Mouse (Mus musculus): ENCODE results near the gene Evc. TPM values are rescaled to one million over a fixed set of nuclear protein-coding genes. Genes with fewer than 3 reads are reported as not detected.

Gene Evc
- 12.0 and 13.7 TPM in 2 replicates for polyA plus RNA-seq (2015; fragmentation: Nextera tagmentation; extraction: Ambion mirVana)

- Histone ChIP-seq H3K4me3 (replicated peaks) (peak within 1 kb of the TSS; percentile 73), H3K27ac (0 out of 2 replicates have a peak within 1 kb of the TSS, but pooled peaks have one; percentile 65), H3K9me3 (no peaks in the 10 kb centered on the region), H3K36me3 (no peaks in the 10 kb centered on the region), H3K9ac (peak within 1 kb of the TSS; percentile 67), H3K4me1 (peaks cover 26% of the 10 kb centered on the region), H3K27me3 (replicated peaks) (no peaks in the 10 kb centered on the region), H3K4me2 (peak within 1 kb of the TSS; percentile 89)
- ATAC-seq (ENCODE audit: insufficient read depth, low FRiP score, low read depth), result peak; percentile 52
- under 1% methylated on average over 46 of the region's 48 CpGs for WGBS
These were observed at the start of gene Evc for GRCm38 (mm10) chr5:37336485-37337105. Gene Evc, minus strand, starts transcription at chr5:37336894.

GRCm38 (mm10) chr5:37383570-37383969 lies 46.9 kb upstream of the Evc start:
- WGBS, result 88% methylated on average over 3 of the region's 3 CpGs
- Histone ChIP-seq H3K9me3 (no peaks in the 10 kb centered on the region), H3K4me2 (no peak overlapping the region), H3K27me3 (replicated peaks) (no peaks in the 10 kb centered on the region), H3K27ac (no peak overlapping the region), H3K4me1 (no peaks in the 10 kb centered on the region), H3K36me3 (peaks cover 7% of the 10 kb centered on the region), H3K9ac (no peak overlapping the region), H3K4me3 (replicated peaks) (no peak overlapping the region)
- ATAC-seq (ENCODE audit: insufficient read depth, low FRiP score, low read depth), result no peak

GRCm38 (mm10) chr5:37380641-37381040 lies 43.9 kb upstream of the Evc start:
- WGBS, result 84% methylated on average over 4 of the region's 4 CpGs

GRCm38 (mm10) chr5:37377376-37377775 lies 40.7 kb upstream of the Evc start:
- Histone ChIP-seq H3K27me3 (replicated peaks) (no peaks in the 10 kb centered on the region), H3K4me2 (no peak overlapping the region), H3K36me3 (peaks cover 11% of the 10 kb centered on the region; the same call in 1 of the 2 replicates), H3K9ac (no peak overlapping the region), H3K4me3 (replicated peaks) (no peak overlapping the region), H3K4me1 (no peaks in the 10 kb centered on the region), H3K9me3 (no peaks in the 10 kb centered on the region), H3K27ac (no peak overlapping the region)
- 75% methylated on average over 7 of the region's 7 CpGs for WGBS
- ATAC-seq (ENCODE audit: insufficient read depth, low FRiP score, low read depth), result no peak

More at GRCm38 (mm10) chr5:37380641-37381040, 43.9 kb upstream of the Evc start:
- H3K4me3 ChIP-seq (replicated peaks), result no peak overlapping the region
- ATAC-seq (ENCODE audit: insufficient read depth, low FRiP score, low read depth), result no peak
- H3K9me3 ChIP-seq, result no peaks in the 10 kb centered on the region
- H3K9ac ChIP-seq, result no peak overlapping the region
- no peaks in the 10 kb centered on the region for H3K27me3 ChIP-seq (replicated peaks)
- H3K27ac ChIP-seq, result no peak overlapping the region
- 0 out of 2 replicates have a peak, but pooled peaks cover 6% of the 10 kb centered on the region for H3K36me3 ChIP-seq
- H3K4me2 ChIP-seq, result no peak overlapping the region
- no peaks in the 10 kb centered on the region for H3K4me1 ChIP-seq

- Histone ChIP-seq H3K27me3 (replicated peaks) (no peaks in the 10 kb centered on the region), H3K36me3 (peaks cover 9% of the 10 kb centered on the region; the same call in 1 of the 2 replicates), H3K9me3 (no peaks in the 10 kb centered on the region), H3K27ac (no peak overlapping the region), H3K9ac (no peak overlapping the region), H3K4me3 (replicated peaks) (no peak overlapping the region), H3K4me2 (no peak overlapping the region), H3K4me1 (no peaks in the 10 kb centered on the region)
- 77% methylated on average over 8 of the region's 8 CpGs for WGBS
- no peak for ATAC-seq (ENCODE audit: insufficient read depth, low FRiP score, low read depth)
These were observed 32.1 kb upstream of the Evc start for GRCm38 (mm10) chr5:37368796-37369195.

GRCm38 (mm10) chr5:37365751-37366150 lies 29.1 kb upstream of the Evc start:
- no peaks in the 10 kb centered on the region for H3K27me3 ChIP-seq (replicated peaks)
- no peak overlapping the region for H3K4me2 ChIP-seq
- ATAC-seq (ENCODE audit: insufficient read depth, low FRiP score, low read depth), result no peak
- peaks cover 2% of the 10 kb centered on the region for H3K36me3 ChIP-seq
- no peak overlapping the region for H3K4me3 ChIP-seq (replicated peaks)
- H3K4me1 ChIP-seq, result no peaks in the 10 kb centered on the region
- no peak overlapping the region for H3K9ac ChIP-seq
- no peaks in the 10 kb centered on the region for H3K9me3 ChIP-seq
- no peak overlapping the region for H3K27ac ChIP-seq

- no peak for ATAC-seq (ENCODE audit: insufficient read depth, low FRiP score, low read depth)
- no peak overlapping the region for H3K27ac ChIP-seq
- H3K27me3 ChIP-seq (replicated peaks), result no peaks in the 10 kb centered on the region
- H3K4me1 ChIP-seq, result no peaks in the 10 kb centered on the region
- peaks cover 2% of the 10 kb centered on the region; the same call in 1 of the 2 replicates for H3K36me3 ChIP-seq
- no peak overlapping the region for H3K4me2 ChIP-seq
- 71% methylated on average over 5 of the region's 5 CpGs for WGBS
- H3K4me3 ChIP-seq (replicated peaks), result no peak overlapping the region
- no peaks in the 10 kb centered on the region for H3K9me3 ChIP-seq
- H3K9ac ChIP-seq, result no peak overlapping the region
These were observed 26.6 kb upstream of the Evc start for GRCm38 (mm10) chr5:37363284-37363683.

- Histone ChIP-seq H3K9me3 (no peaks in the 10 kb centered on the region), H3K36me3 (peaks cover 2% of the 10 kb centered on the region; the same call in 1 of the 2 replicates), H3K27ac (no peak overlapping the region), H3K9ac (no peak overlapping the region), H3K4me1 (no peaks in the 10 kb centered on the region), H3K4me3 (replicated peaks) (no peak overlapping the region), H3K4me2 (no peak overlapping the region), H3K27me3 (replicated peaks) (no peaks in the 10 kb centered on the region)
- ATAC-seq (ENCODE audit: insufficient read depth, low FRiP score, low read depth), result no peak
- 62% methylated on average over 5 of the region's 5 CpGs for WGBS
These were observed 25.9 kb upstream of the Evc start for GRCm38 (mm10) chr5:37362618-37363017.

GRCm38 (mm10) chr5:37356027-37356426 lies 19.3 kb upstream of the Evc start:
- peaks cover 5% of the 10 kb centered on the region for H3K36me3 ChIP-seq
- H3K27me3 ChIP-seq (replicated peaks), result no peaks in the 10 kb centered on the region
- ATAC-seq (ENCODE audit: insufficient read depth, low FRiP score, low read depth), result no peak
- no peaks in the 10 kb centered on the region for H3K9me3 ChIP-seq
- 78% methylated on average over 8 of the region's 8 CpGs for WGBS
- H3K4me3 ChIP-seq (replicated peaks), result no peak overlapping the region
- no peaks in the 10 kb centered on the region for H3K4me1 ChIP-seq
- no peak overlapping the region for H3K9ac ChIP-seq
- no peak overlapping the region for H3K27ac ChIP-seq
- H3K4me2 ChIP-seq, result no peak overlapping the region

GRCm38 (mm10) chr5:37354385-37354784 lies 17.7 kb upstream of the Evc start:
- Histone ChIP-seq H3K36me3 (peaks cover 9% of the 10 kb centered on the region), H3K4me3 (replicated peaks) (no peak overlapping the region), H3K9me3 (no peaks in the 10 kb centered on the region), H3K4me1 (no peaks in the 10 kb centered on the region), H3K27me3 (replicated peaks) (no peaks in the 10 kb centered on the region), H3K9ac (no peak overlapping the region), H3K4me2 (no peak overlapping the region), H3K27ac (no peak overlapping the region)
- no peak for ATAC-seq (ENCODE audit: insufficient read depth, low FRiP score, low read depth)
- 82% methylated on average over 4 of the region's 4 CpGs for WGBS

GRCm38 (mm10) chr5:37351791-37352190 lies 15.1 kb upstream of the Evc start:
- H3K36me3 ChIP-seq, result peaks cover 16% of the 10 kb centered on the region
- H3K9ac ChIP-seq, result no peak overlapping the region
- WGBS, result 80% methylated on average over 2 of the region's 2 CpGs

GRCm38 (mm10) chr5:37343962-37344361 lies 7.3 kb upstream of the Evc start:
- H3K27ac ChIP-seq, result no peak overlapping the region
- H3K36me3 ChIP-seq, result peaks cover 3% of the 10 kb centered on the region; the same call in 1 of the 2 replicates
- H3K4me2 ChIP-seq, result no peak overlapping the region
- H3K4me1 ChIP-seq, result peaks cover 8% of the 10 kb centered on the region; the same call in 1 of the 2 replicates
- no peak overlapping the region for H3K9ac ChIP-seq
- H3K4me3 ChIP-seq (replicated peaks), result no peak overlapping the region
- no peaks in the 10 kb centered on the region for H3K9me3 ChIP-seq
- ATAC-seq (ENCODE audit: insufficient read depth, low FRiP score, low read depth), result no peak
- WGBS, result 82% methylated on average over 2 of the region's 2 CpGs
- no peaks in the 10 kb centered on the region for H3K27me3 ChIP-seq (replicated peaks)

More at GRCm38 (mm10) chr5:37351791-37352190, 15.1 kb upstream of the Evc start:
- H3K27me3 ChIP-seq (replicated peaks), result no peaks in the 10 kb centered on the region
- no peak for ATAC-seq (ENCODE audit: insufficient read depth, low FRiP score, low read depth)
- no peak overlapping the region for H3K4me2 ChIP-seq
- no peak overlapping the region for H3K4me3 ChIP-seq (replicated peaks)
- no peaks in the 10 kb centered on the region for H3K4me1 ChIP-seq
- H3K27ac ChIP-seq, result no peak overlapping the region
- H3K9me3 ChIP-seq, result no peaks in the 10 kb centered on the region

All from stomach, embryonic 15.5 days (tissue).